Mouse (Mus musculus): Measurements from ENCODE around the gene Rnf151. TPM values are rescaled to one million over a fixed set of nuclear protein-coding genes. Genes with fewer than 3 reads are reported as not detected.
"Not testable (repeated sequence)": the region's sequence is repeated elsewhere in the genome, so short reads cannot be mapped to it uniquely, and the experiment has no call there.

Rnf151 gene
- polyA plus RNA-seq, 1 experiment: not detected

DNA sequence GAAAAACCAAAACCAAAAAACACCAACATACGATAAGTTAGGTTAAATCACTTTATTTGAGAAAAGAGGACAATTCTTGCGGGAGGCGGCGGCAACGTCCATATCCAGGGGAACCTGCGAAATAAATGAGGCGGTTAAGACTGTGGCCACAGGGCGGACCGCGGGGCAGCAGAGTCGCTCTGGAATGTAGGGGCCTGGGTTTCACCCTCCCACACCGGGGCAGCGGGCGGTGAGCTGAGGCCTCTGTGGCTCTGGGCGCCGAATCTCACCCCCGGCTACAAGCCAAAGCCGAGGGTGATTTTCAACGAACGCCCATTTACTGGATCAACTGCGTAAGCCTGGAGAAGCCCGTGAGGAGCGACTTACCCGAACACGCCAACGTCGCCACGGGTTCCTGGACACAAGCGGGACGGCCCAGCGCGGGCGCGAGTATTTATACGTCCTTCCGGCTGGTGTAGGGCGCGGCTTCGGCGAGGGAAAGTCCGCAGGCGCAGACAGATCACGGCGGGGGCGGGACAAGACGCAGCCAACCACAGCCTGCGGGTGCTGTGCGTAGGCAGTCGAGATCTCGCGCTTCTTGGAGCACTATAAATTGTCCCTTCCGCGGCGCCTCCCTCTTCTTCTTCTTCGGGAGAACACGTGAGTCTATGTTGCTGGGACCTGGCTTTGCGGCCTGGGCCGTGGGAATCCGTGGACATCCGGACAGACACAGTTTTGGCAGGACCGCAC lies 1.8 kb upstream of the Rnf151 start:
- peak overlapping the region; percentile 77 for H3K4me3 ChIP-seq (replicated peaks; ENCODE audit: control insufficient read depth, low read depth, low read length)
- TF ChIP-seq CTCF (IDR thresholded peaks at IDR 0.05; ENCODE audit: control insufficient read depth, insufficient read depth, low read length) (no peak), POLR2A (IDR thresholded peaks at IDR 0.05; ENCODE audit: borderline replicate concordance, control insufficient read depth, low read depth, low read length) (peak; percentile 94; the same call in 1 of the 2 replicates)
- no peaks in the 10 kb centered on the region; the same call in 1 of the 2 replicates for H3K4me1 ChIP-seq (ENCODE audit: control insufficient read depth, insufficient read depth, low read length)
- under 1% methylated on average over 61 of the region's 61 CpGs for WGBS
- H3K27ac ChIP-seq (ENCODE audit: control insufficient read depth, insufficient read depth, low read depth, low read length, poor library complexity): peak overlapping the region; percentile 72

DNA sequence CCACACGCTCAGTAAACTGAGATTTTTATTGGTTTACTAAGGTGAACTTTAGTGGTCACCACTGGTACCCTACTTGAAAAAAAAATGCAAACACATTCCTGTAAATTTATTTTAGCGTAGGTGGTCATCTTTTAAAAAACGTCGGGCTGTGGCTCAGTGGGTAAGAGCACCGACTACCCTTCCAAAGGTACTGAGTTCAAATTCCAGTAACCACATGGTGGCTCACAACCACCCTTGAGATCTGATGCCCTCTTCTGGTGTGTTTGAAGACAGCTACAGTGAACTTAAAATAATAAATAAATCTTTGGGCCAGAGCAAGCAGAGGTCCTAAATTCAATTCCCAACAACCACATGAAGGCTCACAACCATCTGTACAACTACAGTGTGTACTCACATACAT lies 1.1 kb upstream of the Rnf151 start:
- not testable (repeated sequence) for H3K4me1 ChIP-seq (ENCODE audit: control insufficient read depth, insufficient read depth, low read length); H3K4me3 ChIP-seq (replicated peaks; ENCODE audit: control insufficient read depth, low read depth, low read length); H3K27ac ChIP-seq (ENCODE audit: control insufficient read depth, insufficient read depth, low read depth, low read length, poor library complexity)
- 65% methylated on average over 5 of the region's 5 CpGs for WGBS

DNA sequence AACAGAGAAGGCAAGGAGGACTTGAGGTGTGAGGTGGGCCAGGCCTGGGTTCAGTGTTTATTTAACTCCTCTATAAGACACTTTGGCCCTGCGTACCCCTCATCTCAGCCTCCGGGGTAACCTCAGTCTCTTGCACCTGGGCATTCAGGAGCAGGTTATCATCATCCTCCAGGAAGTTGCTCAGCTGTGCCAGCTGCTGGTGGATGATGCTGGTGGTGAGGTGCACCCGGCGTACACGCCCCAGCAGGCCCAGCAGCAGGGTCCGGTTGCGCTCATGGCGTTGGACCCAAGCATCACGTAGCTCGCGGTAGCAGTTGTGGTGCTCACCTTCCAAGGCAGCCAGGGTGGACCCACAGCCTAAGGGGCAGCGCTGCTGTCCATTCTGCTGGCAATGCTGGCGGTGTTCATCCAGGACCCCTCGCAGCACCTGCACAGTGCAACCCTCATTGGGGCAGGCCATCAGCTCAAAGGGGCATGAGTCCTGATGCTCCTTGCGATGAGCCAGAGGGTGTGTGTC lies 1.6 kb downstream of the Rnf151 start:
- TF ChIP-seq CTCF (IDR thresholded peaks at IDR 0.05; ENCODE audit: control insufficient read depth, insufficient read depth, low read length) (no peak), POLR2A (IDR thresholded peaks at IDR 0.05; ENCODE audit: borderline replicate concordance, control insufficient read depth, low read depth, low read length) (no peak)
- no peak overlapping the region for H3K4me3 ChIP-seq (replicated peaks; ENCODE audit: control insufficient read depth, low read depth, low read length)
- no peaks in the 10 kb centered on the region for H3K4me1 ChIP-seq (ENCODE audit: control insufficient read depth, insufficient read depth, low read length)
- no peak overlapping the region for H3K27ac ChIP-seq (ENCODE audit: control insufficient read depth, insufficient read depth, low read depth, low read length, poor library complexity)
- 93% methylated on average over 15 of the region's 15 CpGs for WGBS

DNA sequence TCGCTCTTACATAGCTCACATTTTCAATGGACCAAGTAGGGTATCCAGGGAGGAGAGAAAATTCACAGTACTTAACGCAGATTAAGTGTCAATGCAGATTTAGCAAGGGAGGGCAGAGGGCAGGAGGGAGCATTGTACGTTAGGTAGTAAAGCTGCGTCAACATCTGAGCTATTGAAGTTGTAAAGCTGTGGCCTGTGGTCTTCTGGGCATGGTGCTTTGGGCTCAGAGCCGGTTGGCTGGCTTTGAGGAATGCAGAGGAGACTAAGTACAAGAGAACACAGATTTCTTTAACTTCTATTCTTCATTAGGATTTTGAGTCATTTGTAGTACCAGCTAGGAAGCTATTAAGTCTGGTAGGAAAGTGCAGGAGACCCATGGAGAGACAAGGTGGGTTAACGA lies 2.3 kb downstream of the Rnf151 start:
- no peak overlapping the region for H3K27ac ChIP-seq (ENCODE audit: control insufficient read depth, insufficient read depth, low read depth, low read length, poor library complexity)
- 90% methylated on average over 6 of the region's 6 CpGs for WGBS
- H3K4me1 ChIP-seq (ENCODE audit: control insufficient read depth, insufficient read depth, low read length): no peaks in the 10 kb centered on the region
- H3K4me3 ChIP-seq (replicated peaks; ENCODE audit: control insufficient read depth, low read depth, low read length): no peak overlapping the region
- TF ChIP-seq POLR2A (IDR thresholded peaks at IDR 0.05; ENCODE audit: borderline replicate concordance, control insufficient read depth, low read depth, low read length): no peak
- TF ChIP-seq CTCF (IDR thresholded peaks at IDR 0.05; ENCODE audit: control insufficient read depth, insufficient read depth, low read length): no peak

DNA sequence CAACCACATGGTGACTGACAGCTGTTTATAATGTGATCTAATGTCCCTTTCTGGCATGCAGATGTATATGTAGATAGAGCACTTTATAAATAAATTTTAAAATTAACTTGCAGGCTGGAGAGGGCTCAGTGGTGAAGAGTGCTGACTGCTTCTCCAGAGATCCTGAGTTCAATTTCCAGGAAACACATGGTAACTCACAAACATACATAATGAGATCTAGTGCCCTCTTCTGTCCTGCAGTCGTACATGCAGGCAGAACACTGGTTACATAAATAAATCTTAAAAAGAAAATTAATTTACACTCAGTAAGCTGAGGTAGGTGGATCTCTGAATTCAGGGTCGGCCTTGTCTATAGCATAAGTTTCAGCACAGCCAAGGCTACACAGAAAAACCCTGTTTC lies 9.2 kb downstream of the Rnf151 start:
- TF ChIP-seq CTCF (IDR thresholded peaks at IDR 0.05; ENCODE audit: control insufficient read depth, insufficient read depth, low read length): no peak
- TF ChIP-seq POLR2A (IDR thresholded peaks at IDR 0.05; ENCODE audit: borderline replicate concordance, control insufficient read depth, low read depth, low read length): no peak
- WGBS: 19% methylated on average over 2 of the region's 2 CpGs

DNA sequence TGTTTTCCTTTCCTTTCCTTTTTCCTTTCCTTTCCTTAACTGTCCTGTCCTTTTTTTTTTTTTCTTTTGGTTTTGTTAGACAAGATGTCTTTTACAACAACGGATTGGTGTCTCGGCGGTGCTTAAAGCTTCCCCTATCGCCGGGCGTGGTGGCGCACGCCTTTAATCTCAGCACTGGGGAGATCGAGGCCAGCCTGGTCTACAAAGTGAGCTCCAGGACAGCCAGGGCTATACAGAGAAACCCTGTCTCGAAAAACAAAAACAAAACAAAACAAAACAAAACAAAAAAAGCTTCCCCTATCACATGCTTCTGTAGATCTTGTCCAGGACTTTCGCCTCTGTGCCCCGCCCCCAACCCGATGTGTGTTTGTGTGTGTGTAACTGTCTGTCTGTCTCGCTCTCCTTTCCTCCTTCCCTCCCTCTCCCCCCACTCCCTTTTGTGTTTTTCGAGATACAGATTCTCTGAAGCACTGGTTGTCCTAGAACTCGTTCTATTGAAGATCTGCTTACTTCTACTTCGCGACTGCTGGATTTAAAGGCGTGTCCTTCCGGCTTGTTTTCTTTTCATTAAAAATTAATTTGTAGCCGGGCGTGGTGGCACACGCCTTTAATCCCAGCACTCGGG lies 9.9 kb downstream of the Rnf151 start:
- 1% methylated on average over 24 of the region's 24 CpGs for WGBS
- H3K4me1 ChIP-seq (ENCODE audit: control insufficient read depth, insufficient read depth, low read length): no peaks in the 10 kb centered on the region; the same call in 1 of the 2 replicates
- TF ChIP-seq CTCF (IDR thresholded peaks at IDR 0.05; ENCODE audit: control insufficient read depth, insufficient read depth, low read length): no peak
- TF ChIP-seq POLR2A (IDR thresholded peaks at IDR 0.05; ENCODE audit: borderline replicate concordance, control insufficient read depth, low read depth, low read length): no peak
- H3K27ac ChIP-seq (ENCODE audit: control insufficient read depth, insufficient read depth, low read depth, low read length, poor library complexity): peak overlapping the region; percentile 83
- H3K4me3 ChIP-seq (replicated peaks; ENCODE audit: control insufficient read depth, low read depth, low read length): peak overlapping the region; percentile 99

More for the DNA sequence above, 9.2 kb downstream of the Rnf151 start:
- Histone ChIP-seq H3K4me3 (replicated peaks; ENCODE audit: control insufficient read depth, low read depth, low read length) (no peak overlapping the region), H3K27ac (ENCODE audit: control insufficient read depth, insufficient read depth, low read depth, low read length, poor library complexity) (no peak overlapping the region), H3K4me1 (ENCODE audit: control insufficient read depth, insufficient read depth, low read length) (no peaks in the 10 kb centered on the region; the same call in 1 of the 2 replicates)

DNA sequence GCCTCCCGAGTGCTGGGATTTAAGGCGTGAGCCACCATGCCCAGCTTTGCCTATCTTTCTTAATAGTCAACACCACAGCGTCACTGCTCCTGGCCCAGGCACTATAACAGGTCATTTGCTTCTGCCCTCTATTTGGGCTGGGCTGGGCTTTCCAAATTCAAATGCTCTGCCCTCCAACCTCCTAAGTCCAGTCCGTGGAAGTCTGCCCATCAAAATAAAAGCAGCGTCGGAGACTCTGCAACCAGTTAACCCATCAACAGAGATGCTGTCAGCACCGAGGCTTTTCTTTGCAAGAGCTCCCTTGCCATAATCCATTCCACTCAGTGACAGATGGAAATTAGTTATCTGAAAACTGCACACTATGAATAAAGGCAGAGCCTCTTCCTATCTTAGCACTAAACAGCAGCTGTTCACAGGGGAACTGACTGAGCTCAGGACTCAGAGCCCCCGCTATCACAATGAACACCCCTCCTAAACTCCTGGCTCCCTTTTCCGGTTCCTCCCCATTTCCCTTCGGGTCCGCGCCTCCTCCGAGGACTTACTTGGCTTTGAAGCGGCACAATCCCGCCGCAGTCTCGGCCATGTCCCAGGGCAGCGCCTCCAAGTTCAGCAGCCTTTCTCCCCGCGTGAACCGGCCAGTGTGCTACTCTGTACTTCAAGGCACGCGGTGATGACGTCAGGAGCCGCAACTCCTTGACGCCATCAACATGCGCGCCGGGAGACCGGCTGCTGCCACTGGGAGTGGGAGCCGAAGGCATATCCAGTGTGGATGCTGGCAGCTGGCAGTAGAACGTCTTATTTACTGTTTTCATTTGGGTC lies 10.7 kb downstream of the Rnf151 start, which contains the start of gene Tbl3:
Gene Tbl3 (minus strand): TSS at position 679 of the 819 bp plus-strand sequence.
- Histone ChIP-seq H3K4me3 (replicated peaks; ENCODE audit: control insufficient read depth, low read depth, low read length) (peak within 1 kb of the TSS; percentile 99), H3K4me1 (ENCODE audit: control insufficient read depth, insufficient read depth, low read length) (no peaks in the 10 kb centered on the region; the same call in 1 of the 2 replicates), H3K27ac (ENCODE audit: control insufficient read depth, insufficient read depth, low read depth, low read length, poor library complexity) (peak within 1 kb of the TSS; percentile 83)
- TF ChIP-seq CTCF (IDR thresholded peaks at IDR 0.05; ENCODE audit: control insufficient read depth, insufficient read depth, low read length): no peak
- TF ChIP-seq POLR2A (IDR thresholded peaks at IDR 0.05; ENCODE audit: borderline replicate concordance, control insufficient read depth, low read depth, low read length): peak; percentile 83; the same call in 1 of the 2 replicates
- WGBS: 3% methylated on average over 32 of the region's 32 CpGs

DNA sequence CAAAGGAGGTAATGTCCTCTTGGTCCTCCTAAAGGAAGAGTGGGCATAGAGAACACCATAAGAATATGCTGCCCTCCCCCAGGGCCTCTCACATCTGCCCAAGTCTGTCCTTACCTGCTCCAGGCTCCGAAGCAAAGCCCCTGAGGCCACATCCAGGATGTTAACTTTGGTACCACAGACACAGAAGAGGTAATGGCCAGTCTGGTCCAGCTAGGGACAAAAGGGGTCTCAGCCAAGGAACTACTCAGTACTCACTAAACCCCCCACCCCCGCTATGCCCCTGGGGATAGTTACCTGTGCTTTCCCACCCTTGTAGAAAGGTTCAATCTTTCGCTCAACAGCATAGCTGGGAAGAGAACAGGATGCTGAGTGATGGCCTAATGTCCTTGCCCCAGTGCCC lies 12.0 kb downstream of the Rnf151 start:
- no peaks in the 10 kb centered on the region; the same call in 1 of the 2 replicates for H3K4me1 ChIP-seq (ENCODE audit: control insufficient read depth, insufficient read depth, low read length)
- WGBS: 92% methylated on average over 3 of the region's 3 CpGs
- TF ChIP-seq POLR2A (IDR thresholded peaks at IDR 0.05; ENCODE audit: borderline replicate concordance, control insufficient read depth, low read depth, low read length): no peak
- TF ChIP-seq CTCF (IDR thresholded peaks at IDR 0.05; ENCODE audit: control insufficient read depth, insufficient read depth, low read length): no peak
- no peak overlapping the region for H3K27ac ChIP-seq (ENCODE audit: control insufficient read depth, insufficient read depth, low read depth, low read length, poor library complexity)
- no peak overlapping the region for H3K4me3 ChIP-seq (replicated peaks; ENCODE audit: control insufficient read depth, low read depth, low read length)
